Mouse (Mus musculus): ENCODE measurements at regions not wholly inside any gene's neighbourhood (a gene's known extent, or its start where the extent isn't known, plus 50 kb on each side); places are given as distances from the start of the nearest gene placed in this dataset.

DNA sequence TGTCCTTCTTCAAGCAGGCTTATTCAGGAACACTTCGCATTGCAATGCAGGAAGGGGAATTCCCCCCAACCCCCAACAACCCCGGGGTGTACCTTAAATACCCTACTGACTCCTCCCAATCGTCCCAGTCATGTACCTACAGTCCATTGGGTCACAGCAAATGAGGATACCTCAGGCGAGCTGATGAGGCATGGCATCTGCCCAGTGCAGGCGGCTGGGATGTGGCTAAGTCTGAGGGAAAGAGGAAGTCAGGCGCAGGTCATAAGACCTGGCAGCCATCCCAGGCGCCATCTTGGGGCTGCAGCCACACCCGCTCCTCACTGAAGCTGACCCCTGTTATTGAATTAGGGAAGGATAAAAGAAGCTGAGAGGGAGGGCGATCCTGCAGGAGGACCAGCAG, 368.1 kb downstream of the 1700017N19Rik start:
- Histone ChIP-seq H3K27ac (no peak overlapping the region), H3K27me3 (ENCODE audit: control insufficient read depth, insufficient read depth, low read length) (no peaks in the 10 kb centered on the region), H3K4me3 (ENCODE audit: insufficient read depth in 1 of 2, low read depth in 2 of 2, low read length in 2 of 2) (no peak overlapping the region), H3K36me3 (replicated peaks; ENCODE audit: control insufficient read depth, insufficient read depth, low read depth) (no peaks in the 10 kb centered on the region), H3K4me2 (ENCODE audit: low read depth) (no peak overlapping the region), H3K4me1 (replicated peaks; ENCODE audit: control insufficient read depth in 2 of 2, insufficient read depth in 2 of 2, low read length in 1 of 2) (no peaks in the 10 kb centered on the region), H3K9ac (replicated peaks) (no peak overlapping the region), H3K9me3 (ENCODE audit: control insufficient read depth, low read length) (no peaks in the 10 kb centered on the region)
- ATAC-seq (ENCODE audit: insufficient read depth) (no peak), DNase-seq (ENCODE audit: low read depth in 3 of 3, low spot score in 3 of 3) (no peak)
- TF ChIP-seq CTCF (IDR thresholded peaks at IDR 0.05; ENCODE audit: low read depth) (no peak), EP300 (IDR thresholded peaks at IDR 0.05; ENCODE audit: low read depth) (no peak)
- WGBS (ENCODE audit: insufficient replicate concordance) = 63% methylated on average over 9 of the region's 9 CpGs

DNA sequence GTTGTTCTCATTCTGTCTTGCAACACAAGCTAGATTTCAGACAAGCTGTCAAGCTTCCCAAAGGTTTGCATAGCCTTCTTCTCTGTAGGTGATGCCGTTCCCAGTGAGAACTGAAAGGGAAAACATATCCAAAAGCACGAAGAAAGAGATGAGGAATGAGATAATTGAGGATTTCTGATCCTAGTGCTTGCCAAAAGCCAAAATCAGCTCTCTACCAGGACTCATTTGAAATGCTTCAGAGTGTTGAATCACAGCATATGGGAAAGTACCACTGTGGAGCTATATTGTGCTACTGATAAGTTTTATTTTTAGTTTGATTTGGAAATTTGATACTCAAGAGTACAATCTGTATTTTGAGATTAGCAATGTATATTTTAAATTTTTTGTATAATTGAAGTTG, 413.2 kb downstream of the 1700017N19Rik start:
- no peak for ATAC-seq (ENCODE audit: insufficient read depth)
- no peak overlapping the region for H3K9ac ChIP-seq (replicated peaks)
- no peaks in the 10 kb centered on the region for H3K27me3 ChIP-seq (ENCODE audit: control insufficient read depth, insufficient read depth, low read length)
- no peak overlapping the region for H3K4me3 ChIP-seq (ENCODE audit: insufficient read depth in 1 of 2, low read depth in 2 of 2, low read length in 2 of 2)
- DNase-seq (ENCODE audit: low read depth in 3 of 3, low spot score in 3 of 3) = no peak
- H3K4me2 ChIP-seq (ENCODE audit: low read depth) = no peak overlapping the region
- TF ChIP-seq CTCF (IDR thresholded peaks at IDR 0.05; ENCODE audit: low read depth) = no peak
- TF ChIP-seq EP300 (IDR thresholded peaks at IDR 0.05; ENCODE audit: low read depth) = no peak
- H3K9me3 ChIP-seq (ENCODE audit: control insufficient read depth, low read length) = no peaks in the 10 kb centered on the region
- no peaks in the 10 kb centered on the region for H3K4me1 ChIP-seq (replicated peaks; ENCODE audit: control insufficient read depth in 2 of 2, insufficient read depth in 2 of 2, low read length in 1 of 2)
- no peak overlapping the region for H3K27ac ChIP-seq
- H3K36me3 ChIP-seq (replicated peaks; ENCODE audit: control insufficient read depth, insufficient read depth, low read depth) = no peaks in the 10 kb centered on the region
- 51% methylated on average over 2 of the region's 2 CpGs for WGBS (ENCODE audit: insufficient replicate concordance)

DNA sequence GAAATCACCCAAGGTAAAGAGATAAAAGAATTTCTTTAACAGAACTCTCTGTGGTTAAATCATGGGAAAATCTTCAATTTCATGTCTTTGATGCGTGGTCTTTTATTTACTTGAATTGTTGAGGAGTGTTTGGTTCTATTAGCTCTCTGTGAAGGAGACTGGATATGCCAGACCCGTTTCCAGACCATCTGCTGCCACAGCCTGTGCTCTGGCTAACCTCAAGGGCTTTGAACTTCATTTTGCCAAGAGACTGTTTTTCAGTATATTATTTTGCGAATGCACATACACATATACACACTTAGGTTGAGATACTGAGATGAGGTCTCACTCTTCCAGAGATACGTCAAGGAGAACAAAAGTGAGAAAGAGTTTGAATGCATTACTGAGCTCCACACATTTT, 414.4 kb downstream of the 1700017N19Rik start:
- no peak overlapping the region for H3K4me2 ChIP-seq (ENCODE audit: low read depth)
- H3K27me3 ChIP-seq (ENCODE audit: control insufficient read depth, insufficient read depth, low read length) = no peaks in the 10 kb centered on the region
- H3K27ac ChIP-seq = no peak overlapping the region
- no peak for TF ChIP-seq EP300 (IDR thresholded peaks at IDR 0.05; ENCODE audit: low read depth)
- TF ChIP-seq CTCF (IDR thresholded peaks at IDR 0.05; ENCODE audit: low read depth) = no peak
- ATAC-seq (ENCODE audit: insufficient read depth) (no peak), DNase-seq (ENCODE audit: low read depth in 3 of 3, low spot score in 3 of 3) (no peak)
- no peaks in the 10 kb centered on the region for H3K9me3 ChIP-seq (ENCODE audit: control insufficient read depth, low read length)
- H3K4me1 ChIP-seq (replicated peaks; ENCODE audit: control insufficient read depth in 2 of 2, insufficient read depth in 2 of 2, low read length in 1 of 2) = no peaks in the 10 kb centered on the region
- no peak overlapping the region for H3K9ac ChIP-seq (replicated peaks)
- WGBS (ENCODE audit: insufficient replicate concordance) = 50% methylated on average over 4 of the region's 4 CpGs
- H3K36me3 ChIP-seq (replicated peaks; ENCODE audit: control insufficient read depth, insufficient read depth, low read depth) = no peaks in the 10 kb centered on the region
- H3K4me3 ChIP-seq (ENCODE audit: insufficient read depth in 1 of 2, low read depth in 2 of 2, low read length in 2 of 2) = no peak overlapping the region

DNA sequence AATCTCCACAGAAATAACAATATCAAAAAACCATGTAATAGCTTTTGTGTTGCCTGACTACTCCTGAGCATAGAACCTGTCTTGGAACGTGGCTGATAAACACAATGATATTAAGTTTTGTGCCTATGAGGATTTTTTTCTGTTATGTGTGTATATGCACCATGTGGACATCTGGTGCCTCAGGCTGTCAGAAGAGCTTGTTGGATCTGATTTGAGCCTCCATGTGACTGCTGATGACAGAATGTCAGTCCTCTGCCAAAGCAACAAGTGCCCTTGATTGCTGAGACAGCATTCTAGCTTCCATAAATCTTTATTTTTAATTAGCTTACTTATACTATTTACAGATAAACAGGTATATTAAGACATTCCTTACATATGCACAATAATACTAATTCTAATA, 425.1 kb downstream of the 1700017N19Rik start:
- Histone ChIP-seq H3K9ac (replicated peaks) (no peak overlapping the region), H3K36me3 (replicated peaks; ENCODE audit: control insufficient read depth, insufficient read depth, low read depth) (no peaks in the 10 kb centered on the region), H3K9me3 (ENCODE audit: control insufficient read depth, low read length) (no peaks in the 10 kb centered on the region), H3K4me2 (ENCODE audit: low read depth) (no peak overlapping the region), H3K4me3 (ENCODE audit: insufficient read depth in 1 of 2, low read depth in 2 of 2, low read length in 2 of 2) (no peak overlapping the region), H3K4me1 (replicated peaks; ENCODE audit: control insufficient read depth in 2 of 2, insufficient read depth in 2 of 2, low read length in 1 of 2) (no peaks in the 10 kb centered on the region), H3K27me3 (ENCODE audit: control insufficient read depth, insufficient read depth, low read length) (no peaks in the 10 kb centered on the region), H3K27ac (no peak overlapping the region)
- TF ChIP-seq CTCF (IDR thresholded peaks at IDR 0.05; ENCODE audit: low read depth) (no peak), EP300 (IDR thresholded peaks at IDR 0.05; ENCODE audit: low read depth) (no peak)
- WGBS (ENCODE audit: insufficient replicate concordance) = 44% methylated on average over 1 of the region's 1 CpGs
- DNase-seq (ENCODE audit: low read depth in 3 of 3, low spot score in 3 of 3) (no peak), ATAC-seq (ENCODE audit: insufficient read depth) (no peak)

DNA sequence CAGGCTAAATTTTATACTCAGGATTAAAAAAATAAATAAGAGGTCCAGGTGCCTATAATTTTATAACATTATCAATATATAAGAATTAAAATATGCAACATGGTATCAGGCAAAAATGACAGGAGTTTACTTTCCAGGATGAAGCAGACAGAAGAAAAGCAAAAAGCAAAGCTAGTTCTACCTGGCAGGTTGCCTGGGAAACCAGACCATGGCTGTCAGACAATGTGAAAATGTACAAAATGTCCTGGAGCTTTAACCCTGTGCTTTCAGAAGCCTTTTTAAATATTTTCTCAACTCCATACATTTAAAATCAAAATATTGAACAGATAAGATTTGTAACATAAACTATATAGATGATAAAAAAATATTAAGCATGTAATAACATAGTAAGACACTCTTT, 448.3 kb downstream of the 1700017N19Rik start:
- no peak overlapping the region for H3K4me3 ChIP-seq (ENCODE audit: insufficient read depth in 1 of 2, low read depth in 2 of 2, low read length in 2 of 2)
- H3K9me3 ChIP-seq (ENCODE audit: control insufficient read depth, low read length) = no peaks in the 10 kb centered on the region
- H3K9ac ChIP-seq (replicated peaks) = no peak overlapping the region
- DNase-seq (ENCODE audit: low read depth in 3 of 3, low spot score in 3 of 3) = no peak
- no peak for TF ChIP-seq EP300 (IDR thresholded peaks at IDR 0.05; ENCODE audit: low read depth)
- TF ChIP-seq CTCF (IDR thresholded peaks at IDR 0.05; ENCODE audit: low read depth) = no peak
- H3K4me2 ChIP-seq (ENCODE audit: low read depth) = no peak overlapping the region
- H3K27ac ChIP-seq = no peak overlapping the region
- ATAC-seq (ENCODE audit: insufficient read depth) = no peak
- H3K27me3 ChIP-seq (ENCODE audit: control insufficient read depth, insufficient read depth, low read length) = no peaks in the 10 kb centered on the region
- no peaks in the 10 kb centered on the region for H3K36me3 ChIP-seq (replicated peaks; ENCODE audit: control insufficient read depth, insufficient read depth, low read depth)
- no peaks in the 10 kb centered on the region for H3K4me1 ChIP-seq (replicated peaks; ENCODE audit: control insufficient read depth in 2 of 2, insufficient read depth in 2 of 2, low read length in 1 of 2)

DNA sequence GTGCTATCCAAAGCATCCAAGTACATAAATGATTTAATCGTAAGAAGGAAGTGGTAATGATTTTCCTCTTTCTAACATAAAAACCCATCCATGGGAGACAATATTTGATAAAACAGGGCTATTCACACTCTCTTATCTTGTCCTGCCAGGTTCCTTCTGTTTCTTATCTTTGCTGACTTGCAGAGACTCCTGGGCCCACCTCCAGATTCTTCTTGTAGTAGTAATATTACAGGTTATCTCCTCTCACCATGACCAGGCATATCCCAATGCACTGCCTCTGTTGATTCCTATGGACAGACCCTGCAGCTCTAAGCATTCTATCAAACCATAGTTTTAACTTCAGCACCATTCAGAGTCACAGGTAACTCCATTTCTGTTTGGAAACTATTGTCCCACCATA, 448.8 kb downstream of the 1700017N19Rik start:
- Histone ChIP-seq H3K9ac (replicated peaks) (no peak overlapping the region), H3K27me3 (ENCODE audit: control insufficient read depth, insufficient read depth, low read length) (no peaks in the 10 kb centered on the region), H3K36me3 (replicated peaks; ENCODE audit: control insufficient read depth, insufficient read depth, low read depth) (no peaks in the 10 kb centered on the region), H3K4me3 (ENCODE audit: insufficient read depth in 1 of 2, low read depth in 2 of 2, low read length in 2 of 2) (no peak overlapping the region), H3K4me1 (replicated peaks; ENCODE audit: control insufficient read depth in 2 of 2, insufficient read depth in 2 of 2, low read length in 1 of 2) (no peaks in the 10 kb centered on the region), H3K4me2 (ENCODE audit: low read depth) (no peak overlapping the region), H3K27ac (no peak overlapping the region), H3K9me3 (ENCODE audit: control insufficient read depth, low read length) (no peaks in the 10 kb centered on the region)
- DNase-seq (ENCODE audit: low read depth in 3 of 3, low spot score in 3 of 3) (no peak), ATAC-seq (ENCODE audit: insufficient read depth) (no peak)
- 60% methylated on average over 1 of the region's 1 CpGs for WGBS (ENCODE audit: insufficient replicate concordance)
- TF ChIP-seq EP300 (IDR thresholded peaks at IDR 0.05; ENCODE audit: low read depth) (no peak), CTCF (IDR thresholded peaks at IDR 0.05; ENCODE audit: low read depth) (no peak)
